Mouse (Mus musculus) forebrain, embryonic 12.5 days (tissue): ENCODE measurements around the gene Cyb5r2. TPM values are rescaled to one million over a fixed set of nuclear protein-coding genes. Genes with fewer than 3 reads are reported as not detected.

ENCODE experiments used
- ATAC-seq: fragments of 200-750 bp; cut with Nextera tagmentation; 2 replicates; pipeline ENCODE4 v1.8.0; 2017; ENCODE audit warnings: moderate TSS enrichment; ENCODE audit not compliant: low FRiP score
- H3K27ac ChIP-seq: fragments of 300-500 bp; sonication (generic); 2 replicates; pipeline ENCODE4 v1.5.1; 2016; ENCODE audit warnings: mild to moderate bottlenecking
- H3K27me3 ChIP-seq: fragments of 300-500 bp; sonication (generic); 2 replicates; pipeline ENCODE4 v1.6.1; 2016; ENCODE audit warnings: mild to moderate bottlenecking
- H3K36me3 ChIP-seq: fragments of 300-500 bp; sonication (generic); replicated peaks from 2 replicates; pipeline ENCODE4 v1.6.1; 2016; ENCODE audit warnings: mild to moderate bottlenecking
- H3K4me1 ChIP-seq: fragments of 300-500 bp; sonication (generic); 2 replicates; pipeline ENCODE4 v1.6.1; 2016
- H3K4me2 ChIP-seq: fragments of 300-500 bp; sonication (generic); 2 replicates; pipeline ENCODE4 v1.6.1; 2016; ENCODE audit warnings: mild to moderate bottlenecking, moderate library complexity
- H3K4me3 ChIP-seq: fragments of 300-500 bp; sonication (generic); replicated peaks from 2 replicates; pipeline ENCODE4 v1.5.1; 2016; ENCODE audit warnings: mild to moderate bottlenecking
- H3K9ac ChIP-seq: fragments of 300-500 bp; sonication (generic); 2 replicates; pipeline ENCODE4 v1.6.1; 2016; ENCODE audit warnings: mild to moderate bottlenecking
- H3K9me3 ChIP-seq: fragments of 300-500 bp; sonication (generic); 2 replicates; pipeline ENCODE4 v1.6.1; 2016
- WGBS: fragments of 180-500 bp; shearing (Covaris S2); methylation state at CpG from one replicate; pipeline ENCODE4 v1.1.7; 2016; 5-methylcytosine and 5-hydroxymethylcytosine counted together
- polyA plus RNA-seq: library from polyadenylated mRNA; unstranded; fragments of >200 nt; fragmentation: Nextera tagmentation; extraction: Ambion mirVana; gene quantifications from 2 replicates; pipeline ENCODE4 v1.2.1, GENCODE M21; 2016

Cyb5r2 gene
- polyA plus RNA-seq, 1 experiment from 2014 or later = not detected

DNA sequence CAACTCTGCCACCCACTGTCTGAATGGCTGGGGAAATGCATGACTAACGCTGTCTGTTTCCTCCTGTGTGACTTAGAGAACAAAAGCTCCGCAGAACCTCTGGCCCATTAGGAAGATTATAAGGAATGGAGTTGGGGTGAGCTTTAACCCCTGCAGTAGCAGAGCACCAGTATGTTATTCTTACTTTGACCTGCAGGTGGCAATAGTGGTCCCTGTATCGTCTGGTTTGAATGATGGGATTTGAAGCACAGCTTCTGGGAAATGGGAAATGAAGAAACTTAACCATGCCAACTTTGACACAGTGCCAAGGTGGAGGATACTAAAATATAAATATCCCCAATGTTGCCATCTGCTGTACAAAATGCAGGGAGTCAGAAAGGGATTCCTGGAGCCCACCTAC is 8.6 kb downstream of the Cyb5r2 start:
- peak; percentile 53; the same call in 1 of the 2 replicates for ATAC-seq
- H3K36me3 ChIP-seq = no peaks in the 10 kb centered on the region
- no peak overlapping the region for H3K27ac ChIP-seq
- H3K27me3 ChIP-seq = no peaks in the 10 kb centered on the region
- H3K4me3 ChIP-seq = no peak overlapping the region
- H3K9me3 ChIP-seq = no peaks in the 10 kb centered on the region
- no peak overlapping the region for H3K4me2 ChIP-seq
- no peak overlapping the region for H3K9ac ChIP-seq
- 2% methylated on average over 3 of the region's 3 CpGs for WGBS
- no peaks in the 10 kb centered on the region for H3K4me1 ChIP-seq

DNA sequence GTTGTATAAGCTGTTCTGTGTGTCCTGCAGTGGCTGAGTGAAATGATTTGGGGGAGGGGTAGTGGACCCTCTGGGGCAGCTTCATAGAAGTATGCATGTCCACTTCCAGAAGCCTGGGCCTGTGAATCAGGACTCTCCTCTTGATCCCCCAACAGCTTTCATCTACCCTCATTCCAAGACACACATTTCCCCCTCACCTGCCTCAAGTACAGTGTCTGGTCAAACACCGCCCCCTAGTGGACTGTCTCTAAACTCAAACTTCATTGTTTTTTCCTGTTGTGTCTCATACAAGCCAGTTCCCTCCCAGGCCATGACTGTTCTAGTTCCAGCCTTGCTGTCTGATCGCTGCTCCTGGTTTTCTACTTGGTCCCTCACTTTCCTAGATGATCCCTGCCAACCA is 9.9 kb downstream of the Cyb5r2 start:
- H3K27ac ChIP-seq = no peak overlapping the region
- peak; percentile 33; the same call in 1 of the 2 replicates for ATAC-seq

DNA sequence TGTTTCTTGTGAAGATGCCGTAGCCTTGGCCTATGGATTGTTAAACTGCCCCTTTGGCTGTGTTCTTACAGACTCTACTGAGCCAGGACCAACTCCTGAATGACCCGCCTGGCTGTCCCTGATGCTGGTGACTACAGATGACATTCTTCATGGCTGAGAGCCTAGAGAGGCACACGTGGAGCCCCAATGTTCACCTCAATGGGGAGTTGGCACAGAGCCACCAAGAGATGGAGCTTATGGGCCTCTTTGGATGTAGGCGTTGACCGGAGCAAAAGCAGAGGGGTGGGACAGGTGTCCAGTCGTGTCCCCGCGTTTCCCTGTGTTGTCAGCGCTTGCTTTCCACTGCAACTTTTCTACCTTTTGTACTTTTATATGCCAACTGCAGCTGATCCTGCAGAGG is 10.4 kb downstream of the Cyb5r2 start:
- H3K4me1 ChIP-seq = no peaks in the 10 kb centered on the region
- 89% methylated on average over 9 of the region's 9 CpGs for WGBS
- no peak overlapping the region for H3K4me3 ChIP-seq
- no peak for ATAC-seq
- H3K9me3 ChIP-seq = no peaks in the 10 kb centered on the region
- H3K36me3 ChIP-seq = no peaks in the 10 kb centered on the region
- no peaks in the 10 kb centered on the region for H3K27me3 ChIP-seq
- no peak overlapping the region for H3K9ac ChIP-seq
- no peak overlapping the region for H3K4me2 ChIP-seq
- no peak overlapping the region for H3K27ac ChIP-seq

More for the DNA sequence above, 9.9 kb downstream of the Cyb5r2 start:
- H3K27me3 ChIP-seq = no peaks in the 10 kb centered on the region
- 13% methylated on average over 2 of the region's 2 CpGs for WGBS
- H3K36me3 ChIP-seq = no peaks in the 10 kb centered on the region
- H3K4me2 ChIP-seq = no peak overlapping the region
- no peaks in the 10 kb centered on the region for H3K9me3 ChIP-seq
- H3K9ac ChIP-seq = no peak overlapping the region
- H3K4me1 ChIP-seq = no peaks in the 10 kb centered on the region
- no peak overlapping the region for H3K4me3 ChIP-seq

DNA sequence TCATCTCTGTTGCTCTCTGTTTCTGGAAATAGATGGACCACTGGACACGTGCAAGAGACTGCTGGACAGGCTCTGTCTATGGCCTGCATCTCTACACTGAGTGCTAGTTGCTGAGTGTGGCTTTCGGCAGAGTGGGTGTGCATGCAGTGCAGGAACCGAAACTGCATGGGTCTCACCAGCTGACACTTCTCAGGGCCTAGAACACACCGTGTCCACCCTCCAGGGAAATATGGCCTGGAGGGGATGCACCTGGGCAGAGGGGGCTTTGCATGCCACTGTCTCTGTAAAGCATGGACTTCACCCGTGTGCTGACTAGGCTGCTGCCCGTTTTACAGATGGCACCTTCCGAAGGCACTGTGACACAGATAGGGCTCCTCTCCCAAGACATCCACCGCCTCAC is 11.8 kb downstream of the Cyb5r2 start:
- Histone ChIP-seq H3K4me2 (no peak overlapping the region), H3K36me3 (no peaks in the 10 kb centered on the region), H3K4me3 (no peak overlapping the region), H3K9me3 (no peaks in the 10 kb centered on the region), H3K27ac (no peak overlapping the region), H3K9ac (no peak overlapping the region), H3K4me1 (no peaks in the 10 kb centered on the region), H3K27me3 (no peaks in the 10 kb centered on the region)
- no peak for ATAC-seq
- 92% methylated on average over 8 of the region's 8 CpGs for WGBS

DNA sequence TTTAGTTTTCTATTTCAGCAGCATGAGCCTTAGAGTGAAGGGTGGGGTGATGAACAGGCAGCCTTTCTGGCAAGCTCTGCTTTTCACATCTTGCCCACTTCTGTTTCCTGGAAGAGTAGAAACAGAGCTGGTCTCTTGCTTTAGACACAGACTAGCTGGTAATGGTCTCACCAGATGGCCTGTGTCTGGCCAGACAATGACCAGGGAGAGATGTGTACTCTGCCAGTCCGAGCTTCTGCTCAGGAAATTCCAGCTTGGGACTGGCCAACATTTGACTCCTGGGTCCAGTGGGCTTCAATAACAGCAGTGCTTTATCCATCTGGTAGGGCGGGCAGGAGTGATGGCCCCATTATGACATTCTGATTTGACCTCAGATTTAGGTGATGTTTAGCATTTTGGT is 12.7 kb downstream of the Cyb5r2 start:
- WGBS = 78% methylated on average over 2 of the region's 2 CpGs
- no peak overlapping the region for H3K27ac ChIP-seq
- ATAC-seq = no peak
- H3K4me1 ChIP-seq = no peaks in the 10 kb centered on the region
- H3K9ac ChIP-seq = no peak overlapping the region
- H3K4me2 ChIP-seq = no peak overlapping the region
- no peak overlapping the region for H3K4me3 ChIP-seq
- no peaks in the 10 kb centered on the region for H3K9me3 ChIP-seq
- H3K27me3 ChIP-seq = no peaks in the 10 kb centered on the region
- no peaks in the 10 kb centered on the region for H3K36me3 ChIP-seq

DNA sequence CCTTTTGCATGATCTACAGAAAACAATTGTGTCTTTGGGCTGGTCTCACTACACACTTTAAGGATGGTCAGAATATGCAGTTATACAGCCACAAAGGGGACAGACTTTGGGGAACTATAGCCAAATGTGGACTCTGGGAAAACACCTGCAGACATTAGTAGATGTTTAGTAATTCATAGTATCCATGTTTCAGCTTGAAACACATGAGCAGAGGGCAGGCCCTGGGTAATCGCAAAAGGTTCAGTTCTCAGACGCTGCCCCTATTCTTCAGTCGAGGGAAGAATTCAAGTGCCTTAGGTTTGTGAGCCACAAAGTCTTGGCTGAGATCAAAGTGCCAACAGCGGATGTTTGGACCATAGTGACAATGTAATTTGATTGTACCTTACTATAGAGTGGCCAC is 13.4 kb downstream of the Cyb5r2 start:
- Histone ChIP-seq H3K9ac (no peak overlapping the region), H3K4me3 (no peak overlapping the region), H3K27ac (no peak overlapping the region), H3K27me3 (no peaks in the 10 kb centered on the region), H3K4me2 (no peak overlapping the region), H3K36me3 (no peaks in the 10 kb centered on the region), H3K4me1 (no peaks in the 10 kb centered on the region), H3K9me3 (no peaks in the 10 kb centered on the region)
- ATAC-seq = no peak
- 89% methylated on average over 4 of the region's 4 CpGs for WGBS

DNA sequence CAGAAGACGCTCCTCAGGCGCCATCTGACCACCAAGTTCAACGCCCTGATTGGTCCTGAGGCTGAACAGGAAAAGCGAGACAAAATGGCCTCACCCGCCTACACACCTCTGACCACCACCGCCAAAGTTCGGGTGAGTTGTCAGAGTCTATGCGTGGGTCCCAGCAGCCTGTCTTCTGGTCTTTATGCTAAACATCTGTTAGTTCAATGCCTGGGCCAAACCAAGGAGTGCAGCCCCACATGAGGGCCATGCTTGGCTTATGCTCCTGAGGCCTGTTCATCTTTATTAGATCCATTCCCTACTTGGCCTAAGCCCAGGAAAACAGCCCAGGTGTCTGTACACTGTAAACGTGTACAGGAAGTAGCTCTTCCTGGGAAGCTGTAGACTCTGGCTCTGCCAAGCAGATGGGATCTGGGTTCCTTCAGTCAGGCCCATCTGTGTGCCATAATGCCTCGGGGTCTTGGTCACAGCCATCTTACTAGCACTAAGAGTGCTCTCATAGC is 14.8 kb downstream of the Cyb5r2 start:
- H3K27ac ChIP-seq = no peak overlapping the region
- H3K4me1 ChIP-seq = no peaks in the 10 kb centered on the region
- no peak overlapping the region for H3K9ac ChIP-seq
- no peaks in the 10 kb centered on the region for H3K36me3 ChIP-seq
- H3K27me3 ChIP-seq = no peaks in the 10 kb centered on the region
- H3K4me3 ChIP-seq = no peak overlapping the region
- no peak for ATAC-seq
- H3K9me3 ChIP-seq = no peaks in the 10 kb centered on the region
- 90% methylated on average over 10 of the region's 10 CpGs for WGBS
- no peak overlapping the region for H3K4me2 ChIP-seq

DNA sequence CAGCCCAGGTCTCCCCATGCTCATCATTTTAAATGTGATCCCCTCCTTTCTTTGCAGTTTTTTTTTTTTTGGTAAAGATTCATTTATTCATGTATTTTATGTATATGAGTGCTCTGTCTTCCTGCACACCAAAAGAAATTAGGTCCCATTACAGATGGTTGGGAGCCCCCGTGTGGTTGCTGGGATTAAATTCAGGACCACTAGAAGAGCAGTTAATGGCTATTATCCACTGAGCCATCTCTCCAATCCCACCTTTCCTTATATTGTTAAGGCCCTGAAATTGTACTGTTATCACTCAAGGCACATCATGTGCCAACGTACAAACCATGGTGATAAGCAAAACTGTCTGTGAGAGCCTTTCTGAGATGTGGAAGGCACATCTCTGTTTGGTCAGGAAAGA is 19.1 kb downstream of the Cyb5r2 start:
- H3K36me3 ChIP-seq = no peaks in the 10 kb centered on the region
- H3K9me3 ChIP-seq = no peaks in the 10 kb centered on the region
- H3K4me1 ChIP-seq = no peaks in the 10 kb centered on the region
- H3K27ac ChIP-seq = no peak overlapping the region
- no peak for ATAC-seq
- H3K27me3 ChIP-seq = no peaks in the 10 kb centered on the region
- 34% methylated on average over 2 of the region's 2 CpGs for WGBS
- no peak overlapping the region for H3K4me3 ChIP-seq
- H3K9ac ChIP-seq = no peak overlapping the region
- no peak overlapping the region for H3K4me2 ChIP-seq

DNA sequence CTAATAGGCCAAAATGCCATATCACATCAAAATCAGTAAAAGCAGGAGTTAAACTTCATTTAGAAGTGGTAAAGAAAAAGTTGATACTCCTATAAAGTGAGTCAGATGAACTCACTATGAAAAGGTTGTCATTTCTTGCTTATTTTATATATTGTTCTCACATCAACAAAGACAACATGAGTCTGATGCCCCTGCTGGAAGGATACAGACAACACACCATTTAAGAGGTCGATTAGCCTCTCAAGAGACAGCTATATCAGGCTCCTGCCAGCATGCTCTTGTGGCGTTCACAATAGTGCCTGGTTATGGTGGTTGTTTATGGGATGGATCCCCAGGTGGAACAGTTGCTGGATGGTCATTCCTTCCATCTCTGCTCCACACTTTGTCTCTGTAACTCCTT is 24.7 kb downstream of the Cyb5r2 start:
- H3K4me1 ChIP-seq = no peaks in the 10 kb centered on the region
- 73% methylated on average over 2 of the region's 2 CpGs for whole genome bisulfite sequencing
- ATAC-seq = no peak
- H3K4me2 ChIP-seq = no peak overlapping the region
- no peak overlapping the region for H3K27ac ChIP-seq
- H3K9ac ChIP-seq = no peak overlapping the region
- H3K4me3 ChIP-seq = no peak overlapping the region
- no peaks in the 10 kb centered on the region for H3K27me3 ChIP-seq
- no peaks in the 10 kb centered on the region for H3K9me3 ChIP-seq
- no peaks in the 10 kb centered on the region for H3K36me3 ChIP-seq

DNA sequence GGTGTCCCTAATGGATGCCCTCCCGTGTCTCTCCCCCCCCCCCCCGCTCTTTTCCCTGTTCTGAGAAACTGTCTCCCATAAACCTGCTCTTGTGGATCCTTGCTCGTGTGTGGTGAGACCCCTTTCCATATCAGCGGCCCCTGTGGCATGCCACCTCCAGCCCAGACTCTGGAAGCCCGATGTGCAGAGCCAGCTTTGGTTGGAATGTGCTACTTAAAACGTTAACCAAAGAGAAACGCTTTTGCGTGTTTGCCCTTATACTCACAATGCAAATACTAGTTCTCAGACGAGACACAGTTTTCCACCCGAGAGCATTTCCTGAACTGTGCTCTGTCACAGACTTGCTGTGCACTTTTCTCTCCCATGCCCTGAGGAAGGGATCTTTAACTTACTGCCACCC is 27.2 kb downstream of the Cyb5r2 start:
- H3K4me1 ChIP-seq = no peaks in the 10 kb centered on the region
- H3K27me3 ChIP-seq = no peaks in the 10 kb centered on the region
- no peaks in the 10 kb centered on the region for H3K36me3 ChIP-seq
- H3K9me3 ChIP-seq = peaks cover 3% of the 10 kb centered on the region; the same call in 1 of the 2 replicates
- no peak overlapping the region for H3K9ac ChIP-seq
- WGBS = 84% methylated on average over 10 of the region's 10 CpGs
- ATAC-seq = no peak
- no peak overlapping the region for H3K4me2 ChIP-seq
- no peak overlapping the region for H3K27ac ChIP-seq
- no peak overlapping the region for H3K4me3 ChIP-seq

DNA sequence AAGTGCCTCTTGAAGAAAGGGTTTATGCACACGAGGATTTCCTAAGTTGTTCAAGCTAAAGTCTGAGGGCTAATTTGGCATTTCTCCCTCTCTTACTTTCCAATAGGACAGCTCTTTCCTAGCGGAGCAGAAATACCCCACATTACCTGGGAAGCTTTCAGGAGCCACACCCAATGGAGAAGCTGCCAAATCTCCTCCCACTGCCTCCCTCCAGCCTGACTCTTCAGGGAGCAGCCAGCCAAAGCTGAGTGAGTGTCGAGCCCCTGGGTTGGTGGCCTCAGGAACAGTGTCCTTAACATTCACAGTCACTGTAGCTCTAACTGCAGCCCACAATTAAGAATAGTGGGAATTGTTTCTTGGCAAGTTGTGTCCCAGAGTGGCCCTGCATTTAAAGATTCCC is 30.3 kb downstream of the Cyb5r2 start:
- Histone ChIP-seq H3K4me3 (no peak overlapping the region), H3K27ac (no peak overlapping the region), H3K4me1 (no peaks in the 10 kb centered on the region), H3K36me3 (no peaks in the 10 kb centered on the region), H3K4me2 (no peak overlapping the region), H3K27me3 (no peaks in the 10 kb centered on the region), H3K9ac (no peak overlapping the region), H3K9me3 (peaks cover 3% of the 10 kb centered on the region; the same call in 1 of the 2 replicates)
- ATAC-seq = no peak
- 79% methylated on average over 3 of the region's 3 CpGs for WGBS

DNA sequence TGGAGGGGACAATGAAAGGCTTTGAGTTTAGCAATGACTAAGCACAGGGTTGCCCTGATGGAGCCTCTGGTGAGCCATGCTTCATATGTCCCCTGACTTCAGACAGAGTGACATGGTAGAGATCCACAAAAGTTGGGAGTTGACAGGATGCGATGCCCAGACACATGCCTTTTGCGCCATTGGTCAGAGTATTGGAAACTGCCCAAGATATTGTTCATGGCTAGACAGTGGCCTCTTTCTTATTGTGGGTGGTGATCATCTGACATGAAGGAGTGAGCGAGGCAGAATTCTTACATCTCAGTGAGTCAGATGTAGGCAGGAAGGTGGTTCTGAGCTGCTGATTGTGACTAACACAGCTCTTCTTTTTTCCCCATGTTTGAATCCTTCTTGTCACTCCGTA is 35.3 kb downstream of the Cyb5r2 start:
- Histone ChIP-seq H3K9me3 (peaks cover 3% of the 10 kb centered on the region; the same call in 1 of the 2 replicates), H3K36me3 (no peaks in the 10 kb centered on the region), H3K4me1 (no peaks in the 10 kb centered on the region), H3K27ac (no peak overlapping the region), H3K27me3 (no peaks in the 10 kb centered on the region), H3K4me3 (no peak overlapping the region), H3K9ac (no peak overlapping the region), H3K4me2 (no peak overlapping the region)
- ATAC-seq = no peak
- 95% methylated on average over 4 of the region's 4 CpGs for WGBS

DNA sequence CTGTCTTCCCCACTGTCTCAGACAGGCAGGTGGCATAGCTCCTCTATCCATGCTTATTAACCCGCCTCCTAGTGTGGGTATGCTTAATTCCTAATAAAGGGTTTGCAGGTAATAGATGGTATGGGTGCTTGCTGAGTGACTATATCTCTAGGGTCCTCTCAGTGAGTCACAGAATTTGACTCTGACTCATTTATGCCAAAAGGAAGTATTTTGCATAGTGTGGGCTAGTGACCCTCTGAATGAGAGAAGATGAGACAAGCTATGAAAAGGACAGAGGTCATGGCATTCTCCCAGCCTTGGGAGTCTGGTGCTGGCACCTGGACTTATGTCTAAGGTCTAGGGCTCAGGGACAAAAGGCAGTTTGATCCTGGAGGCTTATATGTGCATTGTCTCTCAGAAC is 37.1 kb downstream of the Cyb5r2 start:
- Histone ChIP-seq H3K4me3 (no peak overlapping the region), H3K9me3 (peaks cover under 1% of the 10 kb centered on the region; the same call in 1 of the 2 replicates)
- ATAC-seq = no peak

More for the DNA sequence above, 37.1 kb downstream of the Cyb5r2 start:
- no peaks in the 10 kb centered on the region for H3K36me3 ChIP-seq
- no peak overlapping the region for H3K27ac ChIP-seq
- no peaks in the 10 kb centered on the region for H3K4me1 ChIP-seq
- H3K27me3 ChIP-seq = no peaks in the 10 kb centered on the region
- no peak overlapping the region for H3K9ac ChIP-seq
- WGBS = 86% methylated on average over 1 of the region's 1 CpGs
- H3K4me2 ChIP-seq = no peak overlapping the region
